Mouse (Mus musculus) gastrocnemius, adult 18-20 months (tissue): ENCODE results near the gene Pkdcc. TPM values are rescaled to one million over a fixed set of nuclear protein-coding genes. Genes with fewer than 3 reads are reported as not detected.

Experiments
- DNase-seq: peaks from one replicate; pipeline ENCODE4 v3.0.0; 2021; ENCODE audit warnings: low spot score
- long read RNA-seq, 2 experiments: library from polyadenylated mRNA; stranded (forward); transcript quantifications; one replicate each; pipeline ENCODE4 v2.0.0; 2021
- total RNA-seq, 2 experiments: library from RNA; stranded (reverse); gene quantifications; 2 replicates each; pipeline ENCODE4 v1.2.3; 2021

Gene Pkdcc
- total RNA-seq, result 100 to 1,000 TPM in 1 of 2 experiments, 10 to 100 TPM in 1; 78.1 to 111 TPM
- long read RNA-seq, experiment 1, transcript Pkdcc-204 (7 exons, 2,446 nt), result major isoform, 56 of 77 reads
- long read RNA-seq, experiment 1, partial matches to known transcripts, result 4 of 77 reads
- long read RNA-seq, experiment 1, other reads (novel, unspliced or antisense), result 17 of 77 reads
- long read RNA-seq, experiment 2, transcript Pkdcc-204 (7 exons, 2,446 nt), result major isoform, 40 of 46 reads
- long read RNA-seq, experiment 2, partial matches to known transcripts, result 5 of 46 reads
- long read RNA-seq, experiment 2, other reads (novel, unspliced or antisense), result 1 of 46 reads

DNA sequence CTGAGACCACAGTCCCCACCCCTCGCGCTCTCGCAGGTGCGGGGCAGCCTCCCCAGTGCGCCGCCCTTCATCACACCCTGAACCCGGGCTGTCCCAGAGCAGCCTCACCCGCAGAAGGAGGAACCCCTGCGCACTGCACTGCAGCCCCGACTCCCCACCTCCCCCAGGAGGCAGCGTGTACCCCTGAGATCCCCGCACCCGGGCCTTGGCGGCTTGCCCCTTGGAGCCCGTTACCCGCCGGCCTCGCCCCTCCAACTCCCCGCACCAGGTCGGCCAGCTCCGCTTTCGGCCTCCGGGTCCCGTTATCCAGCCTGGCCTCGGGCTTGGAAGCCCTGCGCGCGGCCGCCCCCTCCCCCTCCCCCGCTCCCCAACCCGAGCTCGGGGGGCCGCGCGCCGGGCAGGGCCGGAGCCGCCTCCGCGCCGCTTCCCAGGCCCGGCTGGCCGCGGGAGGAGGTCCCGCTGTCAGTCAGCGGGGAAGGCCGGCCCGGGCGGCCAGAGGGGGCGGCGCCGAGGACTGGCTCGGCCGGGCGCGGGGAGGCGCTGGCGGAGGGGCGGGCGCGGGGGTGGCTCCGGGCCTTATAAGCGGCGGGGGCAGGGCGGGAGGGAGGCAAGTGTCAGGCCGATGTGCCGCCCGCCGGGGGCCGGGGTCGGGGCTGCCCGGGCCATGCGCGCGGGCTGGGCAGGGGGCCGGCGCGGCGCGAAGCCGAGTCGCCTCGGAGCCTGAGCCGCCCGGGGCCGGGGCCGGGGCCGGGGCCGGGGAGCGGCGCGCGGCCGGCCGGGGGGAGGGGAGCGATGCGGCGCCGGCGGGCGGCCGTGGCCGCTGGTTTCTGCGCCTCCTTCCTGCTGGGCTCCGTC is at the start of gene Pkdcc:
Gene Pkdcc (plus strand): TSS at position 619 of the 855 bp plus-strand sequence.
- peak; percentile 87 for DNase-seq

DNA sequence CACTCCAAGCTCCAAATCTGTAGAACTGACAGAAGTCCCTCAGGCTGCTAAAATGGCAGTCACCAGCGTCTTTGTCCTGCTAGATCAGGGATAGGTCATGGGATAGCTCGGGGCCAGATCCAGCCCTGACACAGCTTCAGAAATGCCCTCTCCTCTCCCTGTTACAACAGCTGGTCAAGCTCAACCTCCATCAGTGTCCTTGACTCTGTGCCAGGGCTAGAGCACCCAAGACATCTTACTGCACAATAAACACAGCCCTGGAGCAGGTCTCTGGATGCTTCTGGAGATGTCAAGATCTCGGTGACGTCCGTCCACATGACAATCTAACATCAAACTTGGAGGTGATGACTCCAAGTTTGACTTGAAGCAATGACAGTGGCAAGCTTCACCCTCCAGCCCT is 48.9 kb upstream of the Pkdcc start:
- DNase-seq, result no peak

DNA sequence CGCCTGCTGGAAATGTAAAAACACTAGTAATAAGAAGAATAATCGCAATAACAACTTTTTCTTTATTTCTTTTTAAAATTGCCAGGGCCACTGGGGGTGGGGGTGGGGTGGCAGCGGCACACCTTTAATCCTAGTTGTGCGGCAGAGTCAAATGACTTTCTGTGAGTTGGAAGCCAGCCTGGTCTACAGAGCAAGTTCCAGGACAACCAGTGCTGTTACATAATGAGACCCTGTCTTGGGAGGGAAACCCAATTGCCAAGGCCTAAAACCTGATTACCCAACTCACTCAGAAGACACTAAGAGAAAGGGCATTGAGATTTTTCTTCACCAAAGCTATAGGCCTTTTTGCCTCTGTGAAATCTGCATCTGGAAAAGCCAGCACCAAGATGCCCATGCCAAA is 38.9 kb upstream of the Pkdcc start:
- DNase-seq, result peak; percentile 53

DNA sequence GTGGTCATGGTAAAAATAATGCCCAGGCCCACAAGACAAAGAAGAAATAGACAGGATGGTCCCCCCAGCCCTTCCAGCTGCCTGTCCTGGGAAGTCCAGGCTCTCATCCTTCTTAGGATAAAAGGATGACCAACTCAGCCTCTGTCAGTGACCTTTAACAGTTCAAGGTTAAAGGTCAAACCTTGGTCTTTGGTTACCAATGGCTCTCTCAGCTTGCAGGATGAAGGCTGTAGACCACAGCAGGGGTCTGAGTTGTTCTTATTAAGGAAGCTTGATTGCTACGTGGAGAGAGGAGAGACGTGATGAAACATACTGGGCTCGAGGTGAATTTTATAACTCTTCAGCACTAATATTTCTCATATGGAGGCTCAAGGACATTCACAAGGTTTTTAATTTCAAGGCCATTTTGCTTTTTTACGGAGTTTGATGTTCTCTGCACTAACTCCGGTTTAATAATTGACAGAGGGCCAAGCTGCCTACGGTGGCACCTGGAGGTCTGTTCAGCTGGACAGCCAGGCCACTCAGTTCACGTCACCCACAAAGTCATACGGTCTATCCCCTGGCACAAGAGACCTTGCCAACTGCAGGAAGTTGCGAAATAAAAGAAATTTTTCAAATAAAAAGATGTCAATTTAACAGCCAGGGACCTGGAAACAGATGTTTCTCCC is 36.5 kb upstream of the Pkdcc start:
- DNase-seq, result no peak

- DNase-seq, result no peak
Observed at GRCm38 (mm10) chr17:83179151-83179531, 36.0 kb upstream of the Pkdcc start.

DNA sequence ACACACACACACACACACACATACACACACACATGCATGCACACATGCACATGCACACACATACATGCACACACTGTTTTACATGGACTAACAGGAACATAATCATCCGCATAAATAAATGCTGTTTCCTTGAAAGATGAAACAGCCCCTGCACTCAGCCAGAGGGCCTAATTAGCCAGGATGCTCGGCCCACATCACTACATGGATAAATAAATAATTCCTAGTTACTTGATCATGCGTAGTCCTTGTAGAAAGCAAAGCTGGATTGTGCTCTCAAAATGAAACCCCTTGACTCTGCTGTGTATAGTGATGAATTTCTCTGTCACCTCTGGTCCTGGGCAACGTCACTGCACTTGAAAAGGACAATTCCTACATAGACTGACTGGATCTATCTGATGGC is 35.5 kb upstream of the Pkdcc start:
- DNase-seq, result no peak

DNA sequence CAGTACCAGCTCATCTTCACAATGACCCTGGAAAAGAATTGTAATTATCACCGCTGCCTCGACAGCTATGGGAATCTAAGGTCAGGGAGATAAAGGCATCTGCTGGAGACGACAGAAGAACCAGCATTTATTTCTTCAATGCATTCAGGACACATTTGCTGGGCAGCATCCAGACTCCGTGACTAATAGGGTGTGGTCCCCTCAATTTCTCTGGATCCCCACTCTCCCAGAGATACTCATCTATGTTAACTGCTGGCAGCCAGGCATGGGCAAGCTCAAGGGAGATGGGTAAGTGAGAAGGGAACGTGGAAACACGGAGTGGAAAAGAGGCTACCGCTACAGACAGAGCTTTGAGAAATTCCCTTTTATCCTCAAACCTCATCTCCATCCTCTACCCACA is 34.0 kb upstream of the Pkdcc start:
- peak; percentile 50 for DNase-seq

- no peak for DNase-seq
Observed at GRCm38 (mm10) chr17:83181592-83181991, 33.5 kb upstream of the Pkdcc start.

GRCm38 (mm10) chr17:83182061-83182664 is 32.9 kb upstream of the Pkdcc start:
- no peak for DNase-seq

DNA sequence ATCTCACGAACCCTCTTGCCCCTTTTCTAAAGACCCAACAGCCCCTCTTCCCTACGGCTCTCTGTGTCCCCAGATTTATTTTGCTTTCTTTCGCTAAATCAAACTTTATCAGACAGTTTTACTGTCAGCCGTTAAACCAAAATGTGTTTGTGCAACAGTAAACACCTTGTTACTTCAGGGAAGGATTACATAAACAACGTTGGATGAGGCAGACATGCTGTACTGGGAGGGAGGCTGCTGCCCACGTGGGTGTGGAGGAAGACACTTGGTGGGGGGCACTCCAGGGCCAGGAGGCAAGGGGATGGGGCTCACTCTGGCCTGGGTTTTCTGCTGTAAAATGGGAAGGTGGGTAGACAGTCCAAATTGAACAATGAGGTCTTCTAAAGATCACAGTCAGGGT is 32.3 kb upstream of the Pkdcc start:
- no peak for DNase-seq

DNA sequence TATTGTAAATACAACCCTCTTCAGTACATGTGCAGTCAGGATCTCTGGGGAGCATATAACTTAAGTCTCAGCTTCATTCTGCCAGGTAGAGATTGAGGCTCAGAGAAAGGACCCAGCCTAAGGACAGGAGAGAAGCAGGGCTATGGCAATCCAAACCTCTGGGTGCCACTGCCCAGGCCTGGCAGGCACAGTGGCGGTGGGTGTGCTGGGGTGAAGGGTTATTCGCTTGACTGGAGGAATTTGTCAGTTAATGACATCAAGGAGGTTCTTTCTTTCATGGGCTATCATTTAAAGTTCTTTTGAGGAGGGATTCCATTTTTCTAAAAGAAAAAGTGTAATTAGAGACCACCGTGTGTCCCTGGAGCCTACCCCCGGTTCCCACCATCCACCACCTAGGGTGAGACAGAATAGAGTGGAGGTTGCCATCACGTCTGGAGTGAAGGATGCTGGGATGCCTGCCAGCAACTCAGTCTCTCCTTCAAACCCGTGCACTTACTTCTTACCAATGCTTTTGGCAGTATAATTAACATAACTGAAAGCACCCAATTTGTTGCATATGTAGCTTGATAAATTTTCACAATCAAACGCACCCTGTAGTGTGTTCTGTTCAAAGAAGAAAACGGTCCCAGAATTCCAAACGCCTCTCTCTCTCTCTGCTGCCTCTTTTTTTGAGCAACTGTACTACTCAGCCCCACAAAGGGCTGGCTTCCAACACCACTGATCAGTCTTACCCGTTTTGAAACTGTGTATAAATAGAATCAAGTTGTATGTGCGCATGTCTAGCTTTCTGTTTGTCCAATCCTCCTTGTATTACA is 27.1 kb upstream of the Pkdcc start:
- DNase-seq, result peak; percentile 57

GRCm38 (mm10) chr17:83190810-83191209 is 24.3 kb upstream of the Pkdcc start:
- no peak for DNase-seq

- DNase-seq, result peak; percentile 49
Observed at GRCm38 (mm10) chr17:83194491-83194890, 20.6 kb upstream of the Pkdcc start.

DNA sequence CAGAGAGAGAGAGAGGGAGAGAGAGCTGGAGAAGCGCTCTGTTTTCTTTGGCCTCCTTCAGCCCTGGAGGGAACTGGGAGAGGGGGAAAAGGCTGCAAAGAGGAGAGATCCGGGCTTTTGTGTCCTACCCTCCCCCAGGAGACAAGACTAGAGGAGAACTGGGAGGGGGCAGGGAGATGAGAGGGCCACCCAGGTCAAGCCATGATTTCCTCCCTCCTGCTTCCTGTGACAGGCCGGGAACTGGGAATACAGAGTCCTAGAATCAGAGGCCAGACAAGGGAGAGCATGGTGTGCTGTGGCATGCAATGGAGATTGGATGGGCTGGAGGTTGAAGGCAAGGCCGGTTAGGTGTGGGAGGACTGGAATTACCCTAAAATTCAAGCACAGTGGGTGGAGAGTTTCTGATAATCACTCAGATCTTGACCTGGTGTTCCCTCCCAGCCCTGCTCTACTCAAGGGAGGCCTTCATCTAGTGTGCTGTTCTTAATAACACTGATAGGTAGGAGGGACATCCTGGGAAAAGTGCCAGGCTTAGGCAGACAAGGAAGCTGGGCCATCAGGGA is 17.6 kb upstream of the Pkdcc start:
- peak; percentile 21 for DNase-seq

- DNase-seq, result no peak
Observed at GRCm38 (mm10) chr17:83200469-83200868, 14.6 kb upstream of the Pkdcc start.

DNA sequence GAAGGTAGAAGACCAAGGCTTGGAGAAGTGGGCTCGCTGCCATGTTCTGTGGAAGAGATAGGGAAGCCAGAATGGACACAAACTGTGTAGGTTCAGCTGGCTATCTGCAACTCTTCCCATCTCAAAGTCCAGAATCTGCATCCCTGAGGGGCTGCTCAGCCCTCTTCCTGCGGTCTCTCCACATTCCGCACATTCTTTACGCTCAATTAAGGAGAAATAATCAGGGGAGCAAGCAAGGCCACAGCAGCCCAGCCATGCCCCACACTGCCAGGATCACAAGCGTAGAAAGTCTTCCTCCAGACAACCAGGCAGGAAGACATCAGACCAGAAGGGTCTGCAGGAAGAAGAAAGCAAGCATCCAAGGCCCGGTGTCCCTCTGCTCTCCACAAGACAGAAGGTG is 13.8 kb upstream of the Pkdcc start:
- DNase-seq, result no peak

GRCm38 (mm10) chr17:83203692-83204383 is 11.3 kb upstream of the Pkdcc start:
- DNase-seq, result no peak

DNA sequence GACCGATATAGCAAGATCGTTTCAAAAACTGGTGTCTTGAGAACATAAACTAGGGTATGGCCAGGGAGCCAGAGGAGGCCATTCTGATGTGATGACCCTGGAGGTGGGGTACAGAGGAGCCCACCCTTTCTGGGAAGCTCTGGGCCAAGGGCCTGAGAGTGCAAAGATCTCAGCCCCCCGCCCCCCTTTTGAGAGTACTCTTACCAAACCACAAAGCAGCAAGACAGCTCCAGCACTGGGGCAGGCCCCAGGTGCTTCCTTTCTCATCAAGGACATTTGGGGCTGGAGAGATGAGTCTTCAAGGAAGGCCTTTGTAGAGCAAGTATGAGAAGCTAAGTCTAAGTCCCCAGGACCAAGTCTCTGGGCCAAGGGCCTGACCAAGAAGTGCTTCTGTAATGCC is 7.8 kb upstream of the Pkdcc start:
- DNase-seq, result no peak

GRCm38 (mm10) chr17:83208455-83208854 is 6.6 kb upstream of the Pkdcc start:
- no peak for DNase-seq

- DNase-seq, result peak; percentile 61
Observed at GRCm38 (mm10) chr17:83210531-83210930, 4.6 kb upstream of the Pkdcc start.
